Mouse (Mus musculus): ENCODE results near the gene Atp6v0a1.

Gene Atp6v0a1

DNA sequence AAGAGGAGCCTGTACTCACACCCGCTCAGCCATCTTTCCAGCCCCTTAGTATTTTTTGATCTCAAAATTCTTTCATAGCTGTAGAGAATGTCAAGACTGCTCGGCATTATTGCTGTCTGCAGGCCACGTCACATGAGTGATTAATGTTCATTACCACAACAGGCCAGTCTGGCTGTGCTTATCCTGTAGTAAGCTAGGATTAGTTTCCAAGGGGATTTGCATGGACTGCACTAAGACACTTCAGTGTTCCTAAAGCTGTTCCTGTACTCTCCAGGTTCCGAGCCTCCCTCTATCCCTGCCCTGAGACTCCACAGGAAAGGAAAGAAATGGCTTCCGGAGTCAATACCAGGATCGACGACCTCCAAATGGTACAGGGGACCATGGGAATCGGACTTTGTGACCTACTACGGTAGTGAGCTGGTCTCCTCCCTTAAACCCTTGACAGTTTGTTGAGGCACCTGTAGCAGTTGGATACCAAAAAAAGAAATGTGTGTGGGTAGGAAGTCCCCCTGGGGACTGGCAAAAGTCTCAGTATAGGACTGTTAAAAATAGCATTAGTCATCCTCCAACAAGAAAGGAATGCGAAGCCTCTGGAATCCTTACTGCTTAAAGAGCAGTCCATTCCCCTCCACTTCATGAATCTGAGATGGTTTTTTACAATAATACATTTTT is 21.0 kb downstream of the Atp6v0a1 start:
- DNase-seq = no peak

DNA sequence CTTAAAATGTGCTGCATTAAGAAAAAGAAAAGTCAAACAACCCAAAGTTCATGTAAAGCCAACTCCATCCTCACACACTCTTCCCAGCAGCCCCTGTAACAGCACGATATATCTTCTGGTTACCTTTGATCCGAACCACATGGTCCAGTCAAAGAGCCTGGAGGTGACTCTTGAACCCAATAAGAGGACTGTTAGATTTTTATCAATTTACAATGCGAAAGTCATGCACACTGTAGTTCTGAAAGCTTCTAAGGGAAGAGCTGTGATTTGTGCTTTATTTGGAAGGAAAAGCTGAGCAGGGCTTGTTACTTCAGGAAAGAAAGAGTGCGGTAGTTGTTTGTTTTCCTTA is 21.5 kb downstream of the Atp6v0a1 start:
- DNase-seq = no peak

DNA sequence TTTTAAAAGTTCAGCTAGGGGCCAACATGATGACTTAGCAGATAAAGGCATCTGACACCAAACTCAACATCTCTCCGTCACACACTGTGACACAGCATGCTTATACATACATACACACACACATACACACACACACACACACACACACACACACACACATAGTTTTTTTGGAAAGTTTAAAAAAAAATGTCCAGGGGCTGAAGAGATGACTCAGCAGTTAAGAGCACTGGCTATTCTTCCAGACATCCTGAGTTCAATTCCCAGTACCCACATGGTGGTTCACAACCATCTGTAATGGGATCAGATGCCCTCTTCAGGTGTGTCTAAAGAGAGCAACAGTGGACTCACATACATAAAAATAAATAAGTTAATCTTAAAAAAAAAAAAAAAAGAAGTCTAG is 22.2 kb downstream of the Atp6v0a1 start:
- no peak for DNase-seq

DNA sequence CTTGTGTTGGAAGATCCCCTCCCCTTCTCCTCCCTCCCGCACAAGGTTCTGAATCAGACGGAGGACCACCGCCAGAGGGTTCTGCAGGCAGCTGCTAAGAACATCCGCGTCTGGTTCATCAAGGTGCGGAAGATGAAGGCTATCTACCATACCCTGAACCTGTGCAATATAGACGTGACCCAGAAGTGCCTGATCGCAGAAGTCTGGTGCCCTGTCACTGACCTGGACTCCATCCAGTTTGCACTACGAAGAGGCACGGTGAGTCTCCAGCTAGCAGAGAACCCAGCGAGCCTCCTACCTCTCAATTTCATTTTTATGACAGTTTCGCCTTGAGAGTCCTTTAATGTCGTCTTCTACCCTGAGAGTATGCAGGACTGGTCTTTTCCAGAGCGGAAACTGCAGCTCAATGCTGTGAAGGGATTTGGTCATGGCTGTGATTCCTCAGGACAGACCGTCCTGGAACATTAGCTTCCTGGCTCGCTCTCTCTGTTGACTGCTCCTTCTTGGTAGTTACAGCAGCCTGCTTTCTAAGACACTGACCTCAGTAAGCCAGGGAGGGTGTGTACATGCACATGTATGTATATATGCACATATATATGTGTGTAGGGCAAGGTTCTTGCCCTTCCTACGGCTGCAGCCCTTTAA is 24.7 kb downstream of the Atp6v0a1 start:
- DNase-seq = no peak

DNA sequence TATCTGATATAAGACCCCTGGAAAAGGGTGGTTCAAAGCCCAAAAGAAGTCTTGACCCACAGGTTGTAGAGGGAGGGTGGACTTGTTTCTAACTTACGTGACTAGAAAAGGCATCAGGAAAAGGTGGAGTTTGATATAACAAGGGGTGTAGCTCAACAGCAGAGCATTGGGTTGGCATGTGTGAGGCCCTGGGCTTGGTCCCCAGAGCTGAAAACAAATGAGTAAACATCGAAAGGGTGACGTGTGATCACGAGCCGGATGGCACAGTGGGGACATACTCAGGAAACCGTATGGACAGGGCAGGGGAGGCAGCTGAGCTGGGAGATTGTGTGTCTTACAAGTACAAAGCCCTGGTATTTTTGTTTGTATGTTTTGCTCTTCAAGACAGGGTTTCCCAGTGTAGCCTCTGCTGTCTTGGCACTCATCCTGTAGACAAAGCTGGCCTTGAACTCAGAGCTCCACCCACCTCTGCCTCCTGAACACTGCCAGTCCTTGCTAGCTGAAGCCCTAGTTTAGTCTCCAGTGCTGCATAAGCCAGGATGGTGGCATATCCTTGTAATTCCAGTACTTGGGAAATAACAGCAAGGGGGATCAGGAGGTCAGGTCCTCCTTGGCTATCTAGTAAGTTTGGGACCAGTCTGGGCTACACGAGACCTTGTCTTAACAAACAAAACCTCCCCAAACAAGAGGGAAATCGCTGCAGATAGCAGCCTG is 25.5 kb downstream of the Atp6v0a1 start:
- no peak for DNase-seq

DNA sequence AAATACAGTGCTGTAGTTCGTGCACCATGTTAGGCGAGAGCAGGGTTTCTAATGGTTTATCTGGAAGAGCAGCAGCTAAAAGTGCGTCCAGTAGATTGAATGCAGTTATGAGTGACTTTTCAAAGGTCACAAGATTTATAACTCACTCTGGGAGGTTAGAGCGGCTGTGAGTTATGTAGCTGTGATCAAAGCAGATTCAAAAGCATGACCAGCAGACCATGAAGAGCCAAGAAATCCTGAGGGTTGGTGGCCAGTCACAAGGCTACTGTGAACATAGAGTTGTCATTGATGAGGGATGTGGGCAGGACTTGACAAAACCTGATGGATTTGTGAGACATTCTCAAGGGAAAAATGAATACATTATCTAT is 26.1 kb downstream of the Atp6v0a1 start:
- no peak for DNase-seq

DNA sequence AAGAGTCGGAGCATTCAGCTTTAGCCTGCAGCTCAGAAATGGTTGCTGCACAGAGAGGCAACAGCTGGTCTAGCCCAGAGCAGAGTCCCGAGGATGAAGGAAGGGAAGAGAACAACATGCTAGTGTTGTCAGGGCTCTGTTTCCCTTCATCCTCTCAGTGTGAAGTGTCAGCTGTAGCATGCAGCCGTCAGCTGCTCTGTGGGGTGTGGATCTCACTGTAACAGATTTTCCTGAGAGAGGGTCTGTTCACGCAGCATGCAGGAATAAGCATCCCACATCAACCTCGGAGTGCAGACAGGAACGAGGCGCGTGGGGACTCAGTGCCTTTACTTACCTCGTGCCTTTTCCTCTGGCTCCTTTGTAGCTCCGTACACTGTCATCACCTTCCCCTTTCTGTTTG is 28.5 kb downstream of the Atp6v0a1 start:
- DNase-seq = no peak

DNA sequence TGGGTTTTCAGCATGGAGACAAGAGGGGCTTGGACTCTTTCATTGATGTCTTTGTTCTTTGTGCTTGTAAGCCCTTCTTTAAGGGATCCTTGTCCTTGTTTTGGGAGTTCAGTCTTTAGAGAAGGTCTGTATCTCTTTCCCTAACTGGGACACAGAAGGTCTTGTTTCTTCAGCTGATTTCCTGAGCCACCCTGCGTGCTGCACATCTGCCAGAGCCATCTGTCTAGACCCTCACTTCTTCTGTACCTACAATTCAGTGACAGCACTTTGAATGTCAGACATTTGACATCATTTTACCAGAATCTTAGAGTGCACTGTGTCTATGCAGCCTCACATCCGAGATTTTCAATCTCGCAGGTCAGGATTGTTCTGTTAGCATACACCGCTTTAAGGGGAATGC is 36.6 kb downstream of the Atp6v0a1 start:
- no peak for DNase-seq

DNA sequence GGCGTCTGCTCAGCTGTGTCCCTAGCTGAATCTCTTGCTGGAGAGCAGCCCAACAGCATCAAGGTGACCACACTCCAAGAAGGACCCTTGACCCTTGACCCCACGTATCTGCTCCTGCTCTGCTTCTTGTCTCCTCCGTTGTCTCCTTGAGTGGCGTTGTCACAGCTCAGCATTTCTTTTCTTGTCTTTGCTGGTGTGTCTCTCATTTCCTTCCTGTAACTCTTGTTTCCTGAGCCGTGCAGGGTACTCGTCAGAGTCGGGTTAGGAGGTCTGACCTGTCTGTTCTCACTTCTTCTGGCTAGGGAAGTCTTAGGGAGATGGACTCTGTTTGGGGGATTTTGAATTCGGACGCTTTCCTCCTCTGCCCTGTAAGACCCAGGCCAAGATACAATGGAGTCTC is 37.2 kb downstream of the Atp6v0a1 start:
- DNase-seq = no peak

DNA sequence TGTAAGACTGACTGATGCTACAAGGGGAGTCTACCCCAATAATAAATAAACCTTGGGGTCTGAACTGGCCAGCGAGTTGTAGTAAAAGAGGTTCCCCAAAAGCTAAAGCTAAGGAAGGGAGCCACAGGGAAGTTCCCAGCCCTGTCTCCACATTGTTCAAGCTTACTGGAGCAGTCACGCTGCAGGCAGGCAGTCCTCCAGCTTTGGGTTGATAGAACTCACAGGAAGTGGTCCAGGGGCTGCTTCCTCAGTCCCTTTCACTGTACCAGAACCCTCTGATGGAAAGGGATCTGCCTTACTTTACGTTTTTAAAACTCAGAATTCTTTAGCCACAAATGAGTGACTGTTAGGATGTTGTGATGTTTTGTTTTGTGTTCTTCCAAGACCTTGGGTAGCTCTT is 38.2 kb downstream of the Atp6v0a1 start:
- no peak for DNase-seq

DNA sequence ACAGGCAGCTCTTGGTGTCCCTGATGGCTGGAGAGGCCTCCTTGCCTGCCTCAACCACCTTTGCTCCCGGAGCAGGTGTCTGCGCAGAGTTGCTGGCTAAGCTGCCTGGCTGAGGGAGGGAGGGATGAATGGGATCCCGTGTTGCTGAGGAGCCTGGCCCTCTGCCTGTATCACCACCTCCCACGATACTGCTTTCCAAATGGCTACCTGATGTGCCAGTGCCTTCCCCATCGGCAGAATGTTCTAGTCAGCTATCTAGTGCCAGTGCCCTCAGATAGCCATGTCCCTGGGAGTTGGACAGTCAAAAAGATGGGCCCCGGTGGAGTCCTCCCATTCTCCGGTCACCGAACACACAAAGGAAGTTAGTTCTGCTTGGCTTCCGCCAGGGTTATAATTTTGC is 41.1 kb downstream of the Atp6v0a1 start:
- peak; percentile 72 to 79 for DNase-seq

DNA sequence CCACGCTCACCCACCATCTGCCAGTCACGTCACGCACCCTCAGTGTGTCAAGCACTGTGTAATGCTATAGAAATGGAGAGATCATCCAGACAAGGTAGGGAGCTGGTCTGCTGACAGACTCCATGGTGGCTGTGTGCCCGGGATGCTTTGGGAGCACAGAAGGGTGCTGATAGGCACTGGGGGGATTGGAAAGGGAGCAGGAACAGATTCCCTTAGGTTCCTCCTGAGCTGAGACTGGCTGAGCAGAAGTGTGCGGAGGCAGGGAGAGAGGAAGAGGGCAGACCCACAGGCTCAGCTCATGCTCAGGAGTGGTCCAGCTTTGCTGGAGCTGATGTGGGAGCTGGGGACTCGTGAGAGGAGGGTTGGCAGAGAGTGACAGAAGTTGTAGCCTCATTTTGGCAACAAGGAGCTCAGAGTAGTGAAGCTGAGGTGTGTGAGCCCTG is 41.8 kb downstream of the Atp6v0a1 start:
- peak; percentile 59 to 60 for DNase-seq

DNA sequence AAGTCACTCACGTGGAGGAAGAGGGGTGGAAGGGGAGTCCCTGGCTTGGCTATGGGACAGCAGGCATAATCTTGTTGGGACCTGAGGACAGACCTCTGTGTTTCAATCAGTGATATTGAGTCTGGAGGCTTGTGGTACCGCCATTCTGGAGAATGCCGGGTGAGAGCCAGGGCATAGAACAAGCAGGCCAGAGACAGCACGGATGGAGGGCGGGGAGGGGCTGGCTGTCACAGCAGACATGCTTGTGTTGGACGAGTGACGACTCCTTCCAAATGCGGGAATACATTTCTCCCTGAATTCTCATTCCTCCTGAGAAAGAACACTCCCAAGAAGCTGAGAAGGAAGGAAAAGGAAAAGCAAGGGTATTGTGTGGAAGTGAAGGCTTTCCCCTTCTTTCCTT is 42.4 kb downstream of the Atp6v0a1 start:
- peak in 1 of 2 experiments; percentile 48 for DNase-seq

DNA sequence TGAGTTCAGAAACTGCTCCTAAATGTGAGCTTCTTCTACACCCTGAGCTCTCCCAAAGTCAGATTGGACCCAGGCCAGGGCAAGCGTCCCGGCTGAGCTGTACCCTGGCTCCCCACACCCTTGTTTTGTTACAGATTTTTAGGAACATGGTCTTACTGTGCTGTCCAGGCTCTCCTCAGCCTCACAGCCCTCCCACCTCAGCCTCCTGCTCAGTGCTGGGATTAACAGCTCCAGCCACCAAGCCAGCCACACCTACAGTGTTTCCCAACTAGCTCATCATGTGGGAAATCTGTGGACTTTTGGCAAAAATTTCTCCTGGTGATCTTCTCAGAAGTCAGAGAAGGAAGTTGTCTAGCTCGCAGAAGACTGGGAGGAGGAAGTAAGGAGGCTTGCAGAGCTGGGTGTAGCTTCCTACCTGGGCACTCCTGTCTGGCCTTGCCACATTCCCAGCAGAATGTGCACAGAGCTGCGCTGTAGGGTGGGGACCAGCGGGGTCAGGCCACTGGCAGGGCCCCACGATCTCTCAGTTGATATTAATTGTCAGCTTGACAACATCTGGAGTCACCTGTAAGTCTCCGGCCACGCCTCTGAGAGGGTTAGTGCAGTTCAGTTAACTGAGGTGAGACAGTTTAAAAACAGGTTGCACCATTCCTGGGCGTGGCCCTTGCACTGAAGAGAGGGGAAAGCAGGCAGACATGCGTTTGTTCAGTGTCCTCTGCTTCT is 43.7 kb downstream of the Atp6v0a1 start:
- peak in 1 of 2 experiments; percentile 12 for DNase-seq

DNA sequence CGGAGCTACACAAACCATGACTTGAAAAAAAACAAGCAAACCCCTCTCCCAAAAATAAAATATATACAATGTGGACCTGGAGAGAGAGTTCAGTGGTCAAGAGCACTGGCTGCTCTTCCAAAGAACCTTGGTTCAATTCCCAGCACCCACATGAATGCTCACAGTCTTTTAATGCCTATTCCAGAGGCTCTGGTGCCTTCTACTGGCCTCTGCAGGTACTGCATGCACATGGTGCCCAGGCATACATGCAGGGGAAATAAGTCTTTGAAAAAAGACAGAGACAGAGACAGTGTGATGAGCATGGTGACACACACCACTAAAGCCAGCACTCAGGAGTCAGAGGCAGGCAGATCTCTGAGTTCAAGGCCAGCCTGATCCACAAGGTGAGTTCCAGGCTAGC is 44.7 kb downstream of the Atp6v0a1 start:
- DNase-seq = no peak

DNA sequence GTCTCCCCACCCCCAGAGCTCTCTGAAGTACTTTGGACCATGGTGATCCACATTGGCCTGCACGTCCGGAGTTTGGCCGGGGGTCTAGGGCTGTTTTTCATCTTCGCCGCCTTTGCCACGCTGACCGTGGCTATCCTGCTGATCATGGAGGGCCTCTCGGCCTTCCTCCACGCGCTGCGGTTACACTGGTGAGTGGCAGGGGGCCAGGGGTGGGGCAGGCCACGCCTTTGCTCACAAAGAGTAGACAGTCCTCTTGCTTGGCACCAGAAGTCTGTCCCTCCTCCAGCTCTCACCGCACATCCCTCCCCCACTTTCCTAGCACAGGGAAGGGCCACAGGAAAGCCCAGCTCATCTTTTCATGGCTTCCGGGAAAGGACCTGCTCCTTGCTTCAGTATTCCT is 46.2 kb downstream of the Atp6v0a1 start:
- peak in 1 of 2 experiments; percentile 11 for DNase-seq

DNA sequence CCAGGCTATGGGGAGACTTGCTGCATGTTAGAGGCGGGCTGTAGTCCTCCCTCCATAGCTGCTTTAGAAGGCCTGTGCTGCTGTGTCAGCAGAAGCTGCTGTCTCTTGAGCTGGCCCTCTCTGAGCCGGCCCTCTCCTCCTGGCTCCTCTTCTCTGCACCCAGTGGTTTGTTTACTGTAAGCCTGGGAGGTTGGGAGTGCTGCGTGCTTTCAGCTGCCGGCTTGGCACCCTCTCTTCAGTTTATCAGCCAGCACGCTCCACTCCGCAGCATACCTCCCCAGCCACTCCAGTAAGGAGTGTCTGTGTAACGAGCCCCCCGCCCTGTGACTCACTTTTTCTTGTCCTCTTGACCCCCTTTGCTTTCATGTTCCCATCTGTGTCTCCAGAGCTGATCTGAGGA is 47.6 kb downstream of the Atp6v0a1 start:
- no peak for DNase-seq

DNA sequence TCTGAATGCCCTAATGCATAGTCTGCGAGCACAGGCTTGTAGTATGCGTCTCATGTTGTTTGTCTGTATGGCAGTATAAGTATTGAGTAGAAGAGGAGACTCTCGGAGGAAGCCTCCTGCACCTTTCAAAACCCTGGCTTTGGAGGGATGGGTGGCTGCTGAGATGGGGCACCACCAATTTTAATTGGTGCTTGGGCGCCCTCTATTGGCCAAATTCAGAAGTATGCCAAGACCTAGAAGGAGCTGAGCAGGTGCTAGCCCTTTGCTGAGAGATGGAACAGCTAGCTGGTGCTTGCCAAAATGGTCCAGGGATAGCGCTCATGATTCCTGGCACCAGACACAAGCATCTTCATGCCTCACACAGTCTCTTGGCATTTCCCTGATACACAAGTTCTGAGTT is 48.6 kb downstream of the Atp6v0a1 start:
- DNase-seq = peak; percentile 92 to 93

DNA sequence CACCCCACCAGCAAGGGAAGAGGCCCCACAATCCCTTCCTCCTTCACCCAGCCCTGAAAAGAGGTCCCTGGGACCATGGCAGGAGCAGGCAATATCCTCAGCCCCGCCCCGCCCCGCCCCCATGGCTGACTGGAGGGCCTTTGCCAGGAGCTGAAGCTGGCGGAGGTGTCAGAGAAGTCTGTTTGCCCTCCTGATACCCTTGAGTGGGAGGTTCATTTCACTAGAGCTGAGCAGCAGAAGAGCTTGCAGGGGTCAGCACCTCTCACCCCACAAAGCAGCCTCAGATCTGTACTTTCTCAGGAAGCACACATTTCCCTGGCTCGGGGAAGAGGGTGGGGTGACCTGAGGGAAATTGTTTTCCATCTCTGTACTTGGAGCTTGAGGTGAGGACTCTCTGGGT is 49.5 kb downstream of the Atp6v0a1 start:
- DNase-seq = no peak

DNA sequence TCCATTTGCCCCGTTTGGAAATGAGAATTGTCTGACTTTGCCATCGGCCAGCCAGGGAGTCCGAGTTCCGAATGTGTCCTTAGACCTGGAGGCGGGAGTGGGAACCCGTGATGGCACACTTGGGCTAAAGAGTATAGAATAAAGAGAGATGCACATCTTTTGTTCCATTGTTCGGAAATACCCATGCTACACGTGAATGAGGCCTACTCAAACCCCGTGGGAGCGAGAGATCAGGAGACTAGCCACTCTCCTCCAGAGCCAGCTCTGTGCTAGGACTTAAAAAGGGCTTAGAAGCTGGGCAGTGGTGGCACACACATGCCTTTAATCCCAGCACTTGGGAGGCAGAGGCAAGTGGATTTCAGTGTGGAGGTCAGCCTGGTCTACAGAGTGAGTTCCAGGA is 50.2 kb downstream of the Atp6v0a1 start:
- no peak for DNase-seq

DNA sequence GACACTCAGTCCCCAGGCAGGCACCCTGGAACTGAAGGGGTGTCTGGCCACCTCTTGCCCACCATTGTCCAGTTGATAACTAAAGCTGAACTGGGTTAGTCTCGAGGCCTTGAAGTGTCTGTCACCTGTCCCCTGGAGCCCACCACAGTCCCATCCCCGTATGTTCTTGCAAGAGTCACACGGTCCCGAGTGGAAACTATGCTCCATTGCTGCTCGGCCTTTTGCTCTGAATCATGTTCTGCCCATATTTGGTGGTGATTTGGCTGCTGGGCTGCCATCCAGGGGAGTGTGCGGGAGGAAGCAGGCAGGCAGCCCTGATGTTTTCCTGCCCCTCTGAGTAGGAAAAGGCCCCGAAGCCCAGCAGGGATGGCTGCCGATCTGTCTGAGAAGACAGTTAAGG is 50.9 kb downstream of the Atp6v0a1 start:
- peak; percentile 65 to 66 for DNase-seq

DNA sequence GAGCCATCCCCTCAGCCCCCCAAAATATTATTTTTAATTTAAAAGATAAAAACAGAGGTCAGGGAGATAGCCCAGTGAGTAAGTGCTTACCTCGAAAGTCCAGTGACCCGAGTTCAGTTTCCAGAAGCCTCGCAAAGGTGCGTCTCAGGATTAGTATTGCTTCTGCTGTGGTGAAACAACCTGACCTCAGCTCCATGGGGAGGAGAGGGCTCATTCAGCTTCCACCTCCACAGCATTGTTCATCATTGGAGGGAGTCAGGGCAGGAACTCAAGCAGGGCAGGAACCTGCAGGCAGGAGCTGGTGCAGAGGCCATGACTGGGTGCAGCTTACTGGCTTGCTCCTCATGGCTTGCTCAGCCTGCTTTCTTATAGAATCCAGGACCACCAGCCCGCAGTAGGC is 51.8 kb downstream of the Atp6v0a1 start:
- no peak for DNase-seq

DNA sequence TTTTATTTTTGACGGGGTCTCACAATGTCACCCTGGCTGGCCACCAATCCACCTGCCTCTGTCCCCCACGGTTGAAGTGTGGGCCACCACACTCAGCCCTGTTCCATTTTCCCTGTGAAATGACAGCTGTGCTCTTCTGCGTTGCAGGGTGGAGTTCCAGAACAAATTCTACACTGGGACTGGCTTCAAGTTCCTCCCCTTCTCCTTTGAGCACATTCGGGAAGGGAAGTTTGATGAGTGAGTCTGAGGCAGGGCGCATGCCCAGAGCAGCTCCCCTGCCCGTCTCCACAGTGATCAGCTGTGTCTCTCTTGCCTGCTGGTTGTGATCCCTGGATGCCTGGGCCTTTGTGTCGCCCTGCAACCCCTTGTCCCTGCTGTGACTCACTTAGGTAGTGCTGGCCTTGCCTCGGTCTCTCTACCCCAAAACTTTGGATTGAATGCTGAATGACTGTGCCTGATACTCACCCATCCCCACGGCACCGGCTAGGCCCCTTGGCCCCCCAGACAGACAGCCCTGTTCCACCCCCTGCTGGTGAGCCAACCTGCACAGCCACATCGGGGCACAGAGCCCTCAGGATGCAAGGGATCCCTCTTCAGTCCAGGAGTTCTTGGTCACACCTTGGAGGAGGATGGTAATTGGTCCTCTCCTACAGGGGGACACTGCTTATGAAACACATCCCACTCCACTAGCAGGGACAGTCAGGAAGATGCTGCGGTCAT is 53.1 kb downstream of the Atp6v0a1 start:
- no peak for DNase-seq
